Mouse (Mus musculus): Measurements from ENCODE around the gene Bcan. TPM values are rescaled to one million over a fixed set of nuclear protein-coding genes. Genes with fewer than 3 reads are reported as not detected.

The Bcan gene
- total RNA-seq, 2 experiments from 2014 or later = 297 to 331 TPM

DNA sequence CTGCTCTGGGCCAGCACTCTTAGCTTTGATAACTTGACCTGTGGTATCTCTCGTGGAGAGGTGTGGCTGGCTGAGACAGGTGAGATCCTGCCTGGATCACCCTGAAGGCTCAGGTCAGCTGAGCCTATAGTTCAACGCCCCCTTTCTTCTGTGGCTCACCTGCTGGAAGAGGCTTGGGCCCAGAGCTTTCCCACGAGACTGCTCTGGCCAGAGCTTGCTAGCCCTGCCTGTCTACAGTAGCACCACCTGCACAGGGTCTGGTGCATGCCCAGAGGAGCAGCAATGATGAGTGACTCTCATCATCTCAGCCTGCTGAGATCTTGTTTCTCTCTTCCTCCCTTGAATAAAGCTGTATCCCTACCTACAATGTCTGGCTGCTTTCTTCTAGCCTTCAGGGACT lies 19.9 kb downstream of the Bcan start:
- DNase-seq (ENCODE audit: low spot score in 2 of 2) = no peak
- intact Hi-C loops (cut with DNase I) = loop anchor here (10.0 kb wide), 1 partner anchor 45 kb away; the partner anchor contains the start of genes Isg20l2 and Rrnad1

GRCm38 (mm10) chr3:87979493-87979892 lies 20.5 kb downstream of the Bcan start:
- intact Hi-C loops (cut with DNase I) = no loop called here
- no peak for DNase-seq (ENCODE audit: low spot score in 2 of 2)

DNA sequence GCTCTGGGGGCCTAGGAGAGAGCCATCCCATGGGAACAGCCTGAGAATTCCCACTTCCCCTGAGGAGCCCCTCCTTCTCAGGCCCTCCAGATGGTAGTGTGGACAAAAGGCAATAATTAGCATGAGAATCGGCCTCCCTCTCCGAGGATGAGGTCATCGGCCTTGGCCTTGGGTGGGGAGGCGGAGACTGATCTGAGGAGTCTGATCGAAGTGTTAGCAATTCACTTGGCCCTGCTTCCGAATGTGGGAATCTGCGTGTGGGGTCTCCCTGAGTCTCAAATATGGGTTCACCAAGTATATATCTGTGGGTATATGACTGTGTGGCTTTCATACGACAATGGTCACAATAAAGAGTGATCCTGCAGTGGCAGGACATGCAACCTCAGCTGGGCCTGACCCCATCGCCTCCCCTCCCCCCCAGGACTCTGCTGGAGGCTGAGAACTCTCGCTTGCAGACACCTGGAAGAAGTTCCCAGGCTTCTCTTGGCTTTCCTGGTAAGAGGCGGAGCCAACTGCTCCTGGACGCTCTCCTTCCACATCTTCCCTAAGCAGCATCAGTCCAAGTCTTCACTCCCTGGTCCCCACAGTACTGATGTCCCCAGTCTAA lies 25.5 kb downstream of the Bcan start:
- intact Hi-C loops (cut with DNase I) = loop anchor here (5.0 kb wide), 1 partner anchor 98 kb away; no protein-coding TSS in a partner anchor
- DNase-seq (ENCODE audit: low spot score in 2 of 2) = no peak

DNA sequence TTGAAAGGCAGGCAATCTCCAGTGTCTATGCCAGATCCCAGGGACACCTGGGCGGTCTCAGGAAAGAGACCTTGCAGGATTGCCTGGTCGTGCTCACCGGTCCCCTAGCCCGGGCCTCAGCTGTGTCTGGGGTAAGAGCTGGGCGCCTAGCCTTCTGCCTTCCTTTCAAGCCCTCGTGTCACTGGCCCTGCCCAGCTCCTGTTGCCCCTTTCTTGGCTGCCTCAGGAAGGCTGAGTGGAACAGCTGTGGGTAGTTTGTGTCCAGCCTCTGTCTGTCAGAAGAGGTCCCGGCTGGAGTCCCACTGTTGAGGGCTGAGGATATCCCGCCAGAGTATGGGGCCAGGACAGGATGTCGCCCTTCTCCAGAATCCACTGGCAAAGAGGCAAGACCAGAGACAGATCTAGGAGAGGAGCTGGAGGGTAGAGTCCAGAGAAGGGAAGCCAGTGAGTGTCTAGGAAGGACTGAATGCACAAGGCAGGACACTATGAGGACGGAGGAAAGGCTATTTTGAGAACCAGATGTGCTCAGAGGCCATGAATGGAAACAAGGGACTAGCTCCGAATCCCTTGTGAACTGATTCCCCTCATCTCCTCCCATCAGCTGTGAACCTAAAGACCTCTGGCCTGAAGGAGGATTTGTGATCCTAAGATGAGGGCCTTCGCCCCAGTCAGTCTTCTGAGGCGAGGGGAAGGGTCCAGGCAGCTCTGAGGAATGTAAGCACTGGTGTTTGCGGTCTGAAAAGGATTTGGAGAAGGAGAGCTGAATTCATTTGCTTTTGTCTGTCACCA lies 26.2 kb downstream of the Bcan start:
- DNase-seq (ENCODE audit: low spot score in 2 of 2) = no peak
- intact Hi-C loops (cut with DNase I) = loop anchor here (5.0 kb wide), 1 partner anchor 99 kb away; no protein-coding TSS in a partner anchor

DNA sequence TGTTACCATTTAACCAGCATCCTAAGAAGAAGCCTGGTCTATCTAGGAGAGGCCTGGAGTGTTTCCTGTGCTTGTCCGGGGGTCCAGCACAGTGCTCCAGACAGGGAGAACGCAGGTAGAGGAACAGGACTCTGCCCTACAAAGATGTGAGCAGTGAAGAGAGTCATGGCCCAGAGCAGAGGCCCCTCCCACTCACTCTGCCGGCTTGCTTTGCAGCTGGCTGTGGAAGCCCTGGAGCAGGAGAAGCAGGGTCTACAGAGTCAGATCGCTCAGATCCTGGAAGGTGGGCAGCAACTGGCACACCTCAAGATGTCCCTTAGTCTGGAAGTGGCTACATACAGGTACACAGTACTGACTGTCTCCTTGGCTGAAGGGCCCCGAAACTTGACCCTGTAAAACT lies 27.3 kb downstream of the Bcan start:
- intact Hi-C loops (cut with DNase I) = loop anchor here (5.0 kb wide), 1 partner anchor 100 kb away; no protein-coding TSS in a partner anchor

GRCm38 (mm10) chr3:87972203-87972664 lies 27.8 kb downstream of the Bcan start:
- intact Hi-C loops (cut with DNase I) = loop anchor here (5.0 kb wide), 1 partner anchor 100 kb away; no protein-coding TSS in a partner anchor
- no peak for DNase-seq (ENCODE audit: low spot score in 2 of 2)

More for the DNA sequence above, 27.3 kb downstream of the Bcan start:
- no peak for DNase-seq (ENCODE audit: low spot score in 2 of 2)

GRCm38 (mm10) chr3:87971489-87972202 lies 28.4 kb downstream of the Bcan start:
- no peak for DNase-seq (ENCODE audit: low spot score in 2 of 2)
- intact Hi-C loops (cut with DNase I) = loop anchor here (2.0 to 5.0 kb wide), 2 partner anchors 15 to 101 kb away; no protein-coding TSS in a partner anchor

DNA sequence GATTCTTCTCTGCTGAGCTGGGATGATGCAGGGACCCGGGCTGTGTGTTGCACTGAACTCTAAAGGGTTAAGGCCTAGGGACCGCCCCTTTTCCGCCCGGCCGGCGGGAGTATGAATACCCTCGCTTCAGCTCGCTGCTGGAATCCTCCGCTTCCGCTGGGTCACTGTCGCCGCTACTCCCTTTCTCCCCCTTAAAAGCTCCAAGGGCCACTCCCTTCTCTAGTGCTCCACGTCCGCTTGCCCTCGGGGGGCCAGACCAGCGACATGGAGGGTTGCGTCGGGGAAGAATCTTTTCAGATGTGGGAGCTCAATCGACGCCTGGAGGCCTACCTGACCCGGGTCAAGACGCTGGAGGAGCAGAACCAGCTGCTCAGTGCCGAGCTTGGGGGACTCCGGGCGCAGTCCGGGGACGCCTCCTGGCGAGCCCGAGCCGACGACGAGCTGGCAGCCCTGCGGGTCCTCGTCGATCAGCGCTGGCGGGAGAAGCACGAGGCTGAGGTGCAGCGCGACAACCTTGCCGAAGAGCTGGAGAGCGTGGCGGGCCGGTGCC lies 29.0 kb downstream of the Bcan start, which contains the start of gene Nes:
Gene Nes, plus strand, starts transcription at position 140 of the 550 bp plus-strand sequence.
- DNase-seq (ENCODE audit: low spot score in 2 of 2) = peak in 1 of 2 experiments; percentile 36
- intact Hi-C loops (cut with DNase I) = loop anchor here (2.0 to 5.0 kb wide), 2 partner anchors 16 to 101 kb away; no protein-coding TSS in a partner anchor

DNA sequence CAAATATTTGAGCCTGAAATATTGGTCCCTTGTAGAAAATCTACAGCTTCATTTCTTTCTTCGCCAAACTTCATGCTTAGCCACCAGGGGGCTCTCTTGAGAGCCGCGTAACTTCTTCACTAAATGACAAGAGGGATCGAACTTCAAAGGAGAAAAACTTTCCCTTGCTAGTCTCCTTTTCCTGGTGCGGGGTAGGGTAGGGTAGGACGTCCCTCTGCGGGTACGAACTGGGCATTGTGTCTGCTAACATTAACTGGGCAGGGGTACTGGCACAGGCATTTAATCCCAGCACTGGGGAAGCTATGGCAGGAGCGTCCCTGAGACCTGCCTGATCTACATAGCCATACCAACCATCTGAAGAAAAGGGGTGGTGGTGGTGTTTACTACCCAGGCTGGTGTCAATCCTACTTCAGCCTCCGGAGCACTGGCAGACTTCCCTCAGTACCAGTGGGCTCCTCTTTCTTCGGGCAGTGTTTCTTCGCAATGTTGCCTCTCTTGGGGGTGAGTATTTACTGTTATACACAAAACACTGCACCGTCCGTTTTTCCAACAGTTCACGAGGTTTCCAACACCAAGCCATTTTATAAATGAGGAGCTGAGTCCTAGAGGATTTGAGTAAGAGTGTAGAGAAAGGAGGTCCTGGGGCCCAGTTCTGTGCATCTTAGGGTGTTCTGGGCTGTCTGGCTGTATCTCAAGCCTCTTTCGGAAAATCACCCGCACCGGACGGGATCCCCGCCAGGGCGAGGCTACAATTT lies 29.7 kb downstream of the Bcan start:
- DNase-seq (ENCODE audit: low spot score in 2 of 2) = peak in 1 of 2 experiments; percentile 73
- intact Hi-C loops (cut with DNase I) = loop anchor here (2.0 to 5.0 kb wide), 2 partner anchors 16 to 102 kb away; no protein-coding TSS in a partner anchor

- peak; percentile 82 to 88 for DNase-seq (ENCODE audit: low spot score in 2 of 2)
These were observed 39.3 kb downstream of the Bcan start for GRCm38 (mm10) chr3:87960586-87961191.

DNA sequence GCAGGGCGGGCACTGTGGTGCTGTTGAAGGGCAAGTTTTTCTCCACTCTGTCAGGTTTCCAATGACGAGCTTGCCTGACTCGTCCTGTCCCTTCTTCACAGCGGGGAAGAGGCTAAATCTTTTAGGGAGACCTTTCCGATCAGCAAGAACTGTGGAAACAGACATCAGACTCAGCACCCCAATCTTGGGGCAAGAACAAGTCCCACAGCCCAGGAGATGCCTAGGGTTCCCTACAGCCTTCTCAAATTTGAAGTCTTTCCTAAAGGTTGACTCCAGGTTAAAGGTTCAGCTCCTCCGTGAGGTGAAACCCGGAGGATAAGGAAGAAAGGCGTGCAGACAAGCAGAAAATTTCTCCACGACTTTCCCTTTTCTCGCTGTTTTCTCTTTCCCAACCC lies 39.8 kb downstream of the Bcan start:
- intact Hi-C loops (cut with DNase I) = loop anchor here (2.0 kb wide), 1 partner anchor 25 kb away; no protein-coding TSS in a partner anchor
- no peak for DNase-seq (ENCODE audit: low spot score in 2 of 2)

More at GRCm38 (mm10) chr3:87960586-87961191, 39.3 kb downstream of the Bcan start:
- intact Hi-C loops (cut with DNase I) = loop anchor here (2.0 kb wide), 1 partner anchor 26 kb away; no protein-coding TSS in a partner anchor

DNA sequence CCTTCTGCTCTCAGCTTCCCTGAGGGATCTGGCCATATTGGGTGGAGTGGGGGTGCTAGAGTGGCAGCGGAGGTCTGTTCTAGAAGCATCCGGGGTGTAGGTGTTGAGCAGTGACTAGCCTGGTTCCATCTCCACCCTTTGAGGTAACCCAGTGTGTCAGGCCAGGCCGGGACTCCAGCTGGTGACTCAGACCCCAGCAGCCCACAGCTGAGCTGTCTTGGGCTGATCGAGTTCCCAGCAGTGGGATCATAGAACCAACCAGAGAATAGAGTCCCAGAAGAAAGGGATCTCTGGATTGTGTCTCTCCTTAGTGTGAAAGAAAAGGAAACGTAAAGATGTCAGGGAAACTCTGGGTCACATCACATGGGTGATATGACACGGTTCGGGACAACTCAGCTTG lies 40.7 kb downstream of the Bcan start:
- intact Hi-C loops (cut with DNase I) = no loop called here
- no peak for DNase-seq (ENCODE audit: low spot score in 2 of 2)

- intact Hi-C loops (cut with DNase I) = no loop called here
- no peak for DNase-seq (ENCODE audit: low spot score in 2 of 2)
These were observed 41.1 kb downstream of the Bcan start for GRCm38 (mm10) chr3:87958967-87959366.

GRCm38 (mm10) chr3:87958476-87958875 lies 41.6 kb downstream of the Bcan start:
- no peak for DNase-seq (ENCODE audit: low spot score in 2 of 2)
- intact Hi-C loops (cut with DNase I) = no loop called here

DNA sequence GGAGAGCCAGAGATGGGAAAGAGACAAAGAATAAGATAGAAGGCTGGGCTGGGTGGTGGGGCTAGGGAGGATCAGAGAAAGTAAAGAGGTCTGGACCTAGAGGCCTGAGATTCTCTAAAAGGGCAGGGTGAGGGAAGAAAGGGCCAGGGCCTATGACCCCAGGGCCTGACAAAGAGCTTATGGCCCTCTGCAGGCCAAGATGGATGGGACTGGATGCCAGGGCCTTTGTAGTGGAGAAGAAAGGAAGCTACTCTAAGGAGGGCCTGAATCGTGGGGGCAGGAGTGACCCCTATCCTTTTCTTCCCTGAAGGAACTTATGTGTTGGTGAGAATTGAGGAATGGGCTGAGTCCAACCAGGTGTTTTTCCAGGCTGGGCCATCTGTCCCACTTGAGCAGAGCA lies 42.0 kb downstream of the Bcan start:
- no peak for DNase-seq (ENCODE audit: low spot score in 2 of 2)
- intact Hi-C loops (cut with DNase I) = no loop called here

GRCm38 (mm10) chr3:87952440-87952839 lies 47.6 kb downstream of the Bcan start:
- intact Hi-C loops (cut with DNase I) = no loop called here

DNA sequence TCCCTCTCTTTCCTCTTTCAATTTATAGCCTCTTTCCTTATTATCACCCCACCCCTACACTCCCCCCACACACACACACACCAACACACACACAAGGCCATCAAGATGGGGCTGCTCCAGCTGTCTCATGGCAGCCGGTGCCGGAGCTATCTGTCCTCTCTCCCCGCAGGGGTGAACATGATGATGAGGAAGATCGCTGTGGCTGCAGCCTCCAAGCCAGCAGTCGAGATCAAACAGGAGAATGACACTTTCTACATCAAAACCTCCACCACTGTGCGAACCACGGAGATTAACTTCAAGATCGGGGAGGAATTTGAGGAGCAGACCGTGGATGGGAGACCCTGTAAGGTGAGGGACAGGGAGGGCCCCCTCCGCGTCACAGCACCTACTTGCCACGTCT lies 48.1 kb downstream of the Bcan start:
- DNase-seq (ENCODE audit: low spot score in 2 of 2) = no peak
- intact Hi-C loops (cut with DNase I) = no loop called here

More at GRCm38 (mm10) chr3:87952440-87952839, 47.6 kb downstream of the Bcan start:
- no peak for DNase-seq (ENCODE audit: low spot score in 2 of 2)

- intact Hi-C loops (cut with DNase I) = no loop called here
- no peak for DNase-seq (ENCODE audit: low spot score in 2 of 2)
These were observed 50.0 kb downstream of the Bcan start for GRCm38 (mm10) chr3:87949955-87950515.

Data from left cerebral cortex, postnatal 14 days (tissue).